In the genomic region with DNA sequence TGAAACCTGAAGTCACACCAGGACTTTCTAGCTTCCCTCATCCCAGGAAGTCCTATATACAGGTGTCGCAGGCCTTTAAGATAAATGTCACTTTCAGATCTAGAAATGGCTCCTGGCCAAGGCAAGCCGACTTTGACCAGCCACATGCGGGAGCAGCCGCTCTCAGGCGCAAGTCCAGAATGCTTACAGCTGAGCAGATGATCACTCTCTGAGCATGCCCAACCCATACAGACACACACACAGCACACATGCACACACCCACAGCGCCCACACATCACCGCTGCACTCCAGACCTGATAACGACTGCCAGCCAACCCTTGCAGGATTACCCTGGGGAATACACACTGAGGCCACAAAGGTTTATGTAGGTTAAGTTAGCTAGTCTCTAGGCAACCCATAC, we compare ENCODE assay signal across 10 mouse cellular contexts. TPM values are rescaled to one million over a fixed set of nuclear protein-coding genes. Genes with fewer than 3 reads are reported as not detected.
DNase-seq lines count a peak whose midpoint lies in the region; ATAC-seq and TF ChIP-seq lines count a peak whose summit lies in the region.
"Had no signal": no experiment of that assay in that cellular context is flagged by ENCODE, and none has a peak within 500 bp of the region (broad histone marks: within the 10 kb centered on the region; RNA-seq: fewer than 3 reads in every experiment).

No protein-coding gene starts in this region.

- H3K4me1 ChIP-seq in intestine, postnatal 0 days (replicated peaks; ENCODE audit: control insufficient read depth, insufficient read depth, low read length): 0 out of 2 replicates have a peak, but pooled peaks cover 5% of the 10 kb centered on the region
- peaks cover 10% of the 10 kb centered on the region for H3K4me1 ChIP-seq in forebrain, embryonic 11.5 days (replicated peaks; ENCODE audit: control insufficient read depth, insufficient read depth, low read length)

- peak; percentile 79 for ATAC-seq in intestine, postnatal 0 days
- ATAC-seq in megakaryocyte-erythroid progenitor cell, adult 5-6 weeks (replicated peaks; ENCODE audit: low FRiP score, low TSS enrichment, poor library complexity, severe bottlenecking): peak; percentile 59
- ATAC-seq in forebrain, embryonic 11.5 days (replicated peaks; ENCODE audit: low FRiP score): no peak
- ATAC-seq: midbrain, embryonic 15.5 days had no signal

- no peak overlapping the region for H3K9ac ChIP-seq in intestine, postnatal 0 days (ENCODE audit: low read depth, low read length)
- no peak overlapping the region for H3K9ac ChIP-seq in forebrain, embryonic 11.5 days (ENCODE audit: low read length)
- H3K9ac ChIP-seq: midbrain, embryonic 15.5 days had no signal

- TF ChIP-seq CTCF in intestine, postnatal 0 days (IDR thresholded peaks at IDR 0.05; ENCODE audit: low read depth): no peak

- no peaks in the 10 kb centered on the region for H3K27me3 ChIP-seq in intestine, postnatal 0 days (replicated peaks; ENCODE audit: control insufficient read depth, insufficient read depth, low read length)
- no peaks in the 10 kb centered on the region for H3K27me3 ChIP-seq in forebrain, embryonic 11.5 days (ENCODE audit: control insufficient read depth, insufficient read depth, low read length)
- H3K27me3 ChIP-seq: midbrain, embryonic 15.5 days had no signal

- peak overlapping the region; percentile 13; the same call in 1 of the 2 replicates for H3K4me2 ChIP-seq in intestine, postnatal 0 days (replicated peaks; ENCODE audit: low read depth)
- H3K4me2 ChIP-seq in forebrain, embryonic 11.5 days (ENCODE audit: low read depth, low read length, severe bottlenecking): no peak overlapping the region
- H3K4me2 ChIP-seq: midbrain, embryonic 15.5 days had no signal

- H3K36me3 ChIP-seq in intestine, postnatal 0 days (ENCODE audit: control insufficient read depth, insufficient read depth): peaks cover 53% of the 10 kb centered on the region
- peaks cover 15% of the 10 kb centered on the region for H3K36me3 ChIP-seq in forebrain, embryonic 11.5 days (ENCODE audit: control insufficient read depth, insufficient read depth, low read length)

- peak; percentile 45 to 62 for DNase-seq in frontal cortex, postnatal 36 days (ENCODE audit: low spot score in 2 of 2)
- DNase-seq in frontal cortex, postnatal 10 days (ENCODE audit: low spot score in 2 of 2): no peak
- peak; percentile 49 to 63 for DNase-seq in left cerebral cortex, adult 18-20 months (ENCODE audit: low spot score in 2 of 2)
- DNase-seq in left cerebral cortex, adult 8-10 months (ENCODE audit: low spot score in 2 of 2): no peak
- DNase-seq in forebrain, embryonic 11.5 days (ENCODE audit: low spot score): no peak
- DNase-seq in layer of hippocampus, postnatal 10 days (ENCODE audit: low spot score in 2 of 2): no peak

- H3K9me3 ChIP-seq in intestine, postnatal 0 days (ENCODE audit: control insufficient read depth): no peaks in the 10 kb centered on the region
- H3K9me3 ChIP-seq in forebrain, embryonic 11.5 days (ENCODE audit: control insufficient read depth, low read length): no peaks in the 10 kb centered on the region
- H3K9me3 ChIP-seq: midbrain, embryonic 15.5 days had no signal

- H3K27ac ChIP-seq in intestine, postnatal 0 days (ENCODE audit: low read depth, low read length): peak overlapping the region; percentile 68
- H3K27ac ChIP-seq in forebrain, embryonic 11.5 days (ENCODE audit: low read depth, low read length): no peak overlapping the region
- H3K27ac ChIP-seq: midbrain, embryonic 15.5 days had no signal

- 21% methylated on average over 8 of the region's 8 CpGs for WGBS in intestine, postnatal 0 days
- WGBS in forebrain, embryonic 11.5 days: 94% methylated on average over 8 of the region's 8 CpGs

- H3K4me3 ChIP-seq in intestine, postnatal 0 days (ENCODE audit: low read depth, low read length): no peak overlapping the region
- no peak overlapping the region for H3K4me3 ChIP-seq in forebrain, embryonic 11.5 days (ENCODE audit: low read depth, low read length)
- H3K4me3 ChIP-seq: midbrain, embryonic 15.5 days had no signal

RNA-seq across cellular contexts. Expression of a gene that starts 4.0 kb away (rescaled TPM):
- total RNA-seq in left cerebral cortex, adult 18-20 months (2021): 100 to 1,000 TPM; 662 to 699 TPM
- total RNA-seq in left cerebral cortex, adult 8-10 months (2022): 100 to 1,000 TPM; 683 to 742 (median 696) TPM
- polyA plus RNA-seq in intestine, postnatal 0 days (2015; fragmentation: Nextera tagmentation; extraction: Ambion mirVana): 179 and 180 TPM in 2 replicates
- 178 and 238 TPM in 2 replicates for total RNA-seq in megakaryocyte-erythroid progenitor cell, adult 5-6 weeks (2014; fragmentation: Nextera tagmentation)
- total RNA-seq in megakaryocyte-erythroid progenitor cell, adult 5-6 weeks (2017): 139 and 227 TPM in 2 replicates
- polyA plus RNA-seq in forebrain, embryonic 11.5 days (2014; fragmentation: Nextera tagmentation; extraction: Ambion mirVana): 376 and 377 TPM in 2 replicates
- total RNA-seq in layer of hippocampus, postnatal 10 days (2021): 100 to 1,000 TPM; 697 to 748 TPM

RNA-seq across cellular contexts. Expression of a gene that starts 24.8 kb away (rescaled TPM):
- not detected for total RNA-seq in left cerebral cortex, adult 18-20 months (2021)
- total RNA-seq in left cerebral cortex, adult 8-10 months (2022): not detected
- polyA plus RNA-seq in intestine, postnatal 0 days (2015; fragmentation: Nextera tagmentation; extraction: Ambion mirVana): not detected in 2 replicates
- total RNA-seq in megakaryocyte-erythroid progenitor cell, adult 5-6 weeks (2014; fragmentation: Nextera tagmentation): not detected in 2 replicates
- total RNA-seq in megakaryocyte-erythroid progenitor cell, adult 5-6 weeks (2017): not detected in 2 replicates
- polyA plus RNA-seq in forebrain, embryonic 11.5 days (2014; fragmentation: Nextera tagmentation; extraction: Ambion mirVana): 0.60 TPM in 1 of 2 replicates, not detected in the other
- not detected for total RNA-seq in layer of hippocampus, postnatal 10 days (2021)
- polyA plus RNA-seq: limb, embryonic 11.5 days; midbrain, embryonic 15.5 days had no signal

RNA-seq across cellular contexts. Expression of a gene that starts 29.6 kb away (rescaled TPM):
- 10 to 100 TPM; 20.6 to 24.0 TPM for total RNA-seq in left cerebral cortex, adult 18-20 months (2021)
- total RNA-seq in left cerebral cortex, adult 8-10 months (2022): 10 to 100 TPM; 22.3 to 25.5 (median 24.2) TPM
- 26.3 and 26.7 TPM in 2 replicates for polyA plus RNA-seq in intestine, postnatal 0 days (2015; fragmentation: Nextera tagmentation; extraction: Ambion mirVana)
- total RNA-seq in megakaryocyte-erythroid progenitor cell, adult 5-6 weeks (2014; fragmentation: Nextera tagmentation): 15.2 and 18.2 TPM in 2 replicates
- total RNA-seq in megakaryocyte-erythroid progenitor cell, adult 5-6 weeks (2017): 27.4 and 39.7 TPM in 2 replicates
- polyA plus RNA-seq in forebrain, embryonic 11.5 days (2014; fragmentation: Nextera tagmentation; extraction: Ambion mirVana): 62.3 and 66.5 TPM in 2 replicates
- total RNA-seq in layer of hippocampus, postnatal 10 days (2021): 10 to 100 TPM; 23.5 to 28.9 TPM

RNA-seq across cellular contexts. Expression of a gene that starts 56.7 kb away (rescaled TPM):
- 10 to 100 TPM; 82.9 to 92.9 TPM for total RNA-seq in left cerebral cortex, adult 18-20 months (2021)
- 10 to 100 TPM; 87.0 to 89.6 (median 87.7) TPM for total RNA-seq in left cerebral cortex, adult 8-10 months (2022)
- 50.2 and 50.8 TPM in 2 replicates for polyA plus RNA-seq in intestine, postnatal 0 days (2015; fragmentation: Nextera tagmentation; extraction: Ambion mirVana)
- total RNA-seq in megakaryocyte-erythroid progenitor cell, adult 5-6 weeks (2014; fragmentation: Nextera tagmentation): 180 and 188 TPM in 2 replicates
- total RNA-seq in megakaryocyte-erythroid progenitor cell, adult 5-6 weeks (2017): 234 and 250 TPM in 2 replicates
- 270 and 276 TPM in 2 replicates for polyA plus RNA-seq in forebrain, embryonic 11.5 days (2014; fragmentation: Nextera tagmentation; extraction: Ambion mirVana)
- total RNA-seq in layer of hippocampus, postnatal 10 days (2021): 10 to 100 TPM; 84.8 to 85.0 TPM

Comparison
In these comparisons a context has a peak if more than half of its experiments do, and no peak if none do; other contexts are left out.
1. DNase-seq: peak in frontal cortex, postnatal 36 days (2 of 2) and left cerebral cortex, adult 18-20 months (2 of 2); none in frontal cortex, postnatal 10 days (0 of 2), left cerebral cortex, adult 8-10 months (0 of 2), forebrain, embryonic 11.5 days (single experiment) and layer of hippocampus, postnatal 10 days (0 of 2).